ENCODE assay signal across 14 mouse cellular contexts in genomic region chr11:88625063-88625462, GRCm38 (mm10).
DNase-seq lines count a peak whose midpoint lies in the region; ATAC-seq and TF ChIP-seq lines count a peak whose summit lies in the region.
"Had no signal": no experiment of that assay in that cellular context is flagged by ENCODE, and none has a peak within 500 bp of the region (broad histone marks: within the 10 kb centered on the region; RNA-seq: fewer than 3 reads in every experiment).

No protein-coding gene starts in this region.

- TF ChIP-seq CTCF in midbrain, postnatal 0 days (IDR thresholded peaks at IDR 0.05) = no peak

- H3K4me2 ChIP-seq in hindbrain, embryonic 14.5 days (replicated peaks) = no peak overlapping the region
- no peak overlapping the region for H3K4me2 ChIP-seq in midbrain, postnatal 0 days (ENCODE audit: low read depth, low read length, poor library complexity, severe bottlenecking)
- H3K4me2 ChIP-seq in limb, embryonic 14.5 days (replicated peaks; ENCODE audit: low read depth, low read length, severe bottlenecking) = peak overlapping the region; percentile 32
- H3K4me2 ChIP-seq: intestine, embryonic 15.5 days; midbrain, embryonic 13.5 days had no signal

- no peak for TF ChIP-seq POLR2A in limb, embryonic 14.5 days (IDR thresholded peaks at IDR 0.05; ENCODE audit: borderline replicate concordance, extremely low read depth, insufficient read depth, insufficient read length)

- in situ Hi-C loops in ES-E14 (cut with MboI; ENCODE audit: low sequenced_read_pairs in 2 of 2, unreplicated experiment in 2 of 2) = no loop called here

- H3K36me3 ChIP-seq in hindbrain, embryonic 10.5 days = peaks cover 38% of the 10 kb centered on the region
- no peaks in the 10 kb centered on the region for H3K36me3 ChIP-seq in hindbrain, embryonic 14.5 days (replicated peaks; ENCODE audit: control insufficient read depth, insufficient read depth)
- peaks cover 34% of the 10 kb centered on the region for H3K36me3 ChIP-seq in midbrain, embryonic 10.5 days
- H3K36me3 ChIP-seq in midbrain, postnatal 0 days (ENCODE audit: insufficient read depth, low read length) = no peaks in the 10 kb centered on the region
- H3K36me3 ChIP-seq in ES-E14 (ENCODE audit: control insufficient read depth, insufficient read depth, low read length, poor library complexity, severe bottlenecking) = peaks cover 3% of the 10 kb centered on the region; the same call in 1 of the 2 replicates
- H3K36me3 ChIP-seq in limb, embryonic 14.5 days (ENCODE audit: control insufficient read depth, insufficient read depth, low read length) = no peaks in the 10 kb centered on the region
- H3K36me3 ChIP-seq: intestine, embryonic 15.5 days; midbrain, embryonic 13.5 days had no signal

- 92% methylated on average over 14 of the region's 14 CpGs for WGBS in hindbrain, embryonic 10.5 days
- WGBS in hindbrain, embryonic 14.5 days = 71% methylated on average over 14 of the region's 14 CpGs
- 90% methylated on average over 14 of the region's 14 CpGs for WGBS in midbrain, embryonic 10.5 days
- 67% methylated on average over 14 of the region's 14 CpGs for WGBS in midbrain, postnatal 0 days
- WGBS in limb, embryonic 14.5 days = 23% methylated on average over 14 of the region's 14 CpGs

- H3K4me1 ChIP-seq in hindbrain, embryonic 10.5 days (replicated peaks) = peaks cover 99% of the 10 kb centered on the region
- peaks cover 49% of the 10 kb centered on the region for H3K4me1 ChIP-seq in hindbrain, embryonic 14.5 days (replicated peaks; ENCODE audit: control insufficient read depth, insufficient read depth, low read length)
- peaks cover 98% of the 10 kb centered on the region for H3K4me1 ChIP-seq in midbrain, embryonic 10.5 days
- H3K4me1 ChIP-seq in midbrain, postnatal 0 days (ENCODE audit: insufficient read depth, low read length) = 0 out of 2 replicates have a peak, but pooled peaks cover 9% of the 10 kb centered on the region
- H3K4me1 ChIP-seq in ES-E14 (ENCODE audit: control insufficient read depth in 2 of 2, insufficient read depth in 2 of 2, low read length in 2 of 2, poor library complexity in 1 of 2) = peaks cover 33 to 46% of the 10 kb centered on the region in 2 experiments
- peaks cover 42% of the 10 kb centered on the region for H3K4me1 ChIP-seq in limb, embryonic 14.5 days (ENCODE audit: control insufficient read depth, insufficient read depth, low read length)

- H3K27me3 ChIP-seq in hindbrain, embryonic 10.5 days (ENCODE audit: insufficient read depth, poor library complexity, severe bottlenecking) = no peaks in the 10 kb centered on the region
- H3K27me3 ChIP-seq in hindbrain, embryonic 14.5 days (ENCODE audit: control insufficient read depth, insufficient read depth, low read length) = no peaks in the 10 kb centered on the region
- H3K27me3 ChIP-seq in midbrain, embryonic 10.5 days (ENCODE audit: low read depth, poor library complexity, severe bottlenecking) = no peaks in the 10 kb centered on the region
- H3K27me3 ChIP-seq in midbrain, postnatal 0 days (ENCODE audit: insufficient read depth, low read length) = no peaks in the 10 kb centered on the region
- no peaks in the 10 kb centered on the region for H3K27me3 ChIP-seq in limb, embryonic 14.5 days (ENCODE audit: control insufficient read depth, insufficient read depth, low read length)
- H3K27me3 ChIP-seq: intestine, embryonic 15.5 days; midbrain, embryonic 13.5 days had no signal

- no peak overlapping the region for H3K4me3 ChIP-seq in hindbrain, embryonic 10.5 days
- H3K4me3 ChIP-seq in hindbrain, embryonic 14.5 days (replicated peaks; ENCODE audit: low read length) = no peak overlapping the region
- H3K4me3 ChIP-seq in midbrain, embryonic 10.5 days = no peak overlapping the region
- no peak overlapping the region for H3K4me3 ChIP-seq in midbrain, postnatal 0 days (ENCODE audit: low read depth, low read length)
- peak overlapping the region; percentile 11 to 41; a peak in 3 of 4 replicates for H3K4me3 ChIP-seq in ES-E14 (ENCODE audit: insufficient read depth in 1 of 2, low read depth in 1 of 2, low read length in 2 of 2, poor library complexity in 1 of 2, severe bottlenecking in 1 of 2)
- H3K4me3 ChIP-seq in limb, embryonic 14.5 days (replicated peaks; ENCODE audit: low read length) = no peak overlapping the region
- H3K4me3 ChIP-seq: intestine, embryonic 15.5 days; midbrain, embryonic 13.5 days had no signal

- no peak for ATAC-seq in hindbrain, embryonic 14.5 days (ENCODE audit: low FRiP score)
- no peak for ATAC-seq in midbrain, postnatal 0 days (ENCODE audit: low FRiP score)
- ATAC-seq in limb, embryonic 14.5 days (ENCODE audit: low FRiP score, low read depth) = no peak
- ATAC-seq in monocyte, adult 5-6 weeks (replicated peaks; ENCODE audit: insufficient number of reproducible peaks, low FRiP score, low TSS enrichment, poor library complexity, severe bottlenecking) = no peak
- ATAC-seq: intestine, embryonic 15.5 days; liver, postnatal 0 days; midbrain, embryonic 13.5 days had no signal

- no peaks in the 10 kb centered on the region for H3K9me3 ChIP-seq in hindbrain, embryonic 10.5 days
- no peaks in the 10 kb centered on the region for H3K9me3 ChIP-seq in hindbrain, embryonic 14.5 days (ENCODE audit: control insufficient read depth, low read length)
- H3K9me3 ChIP-seq in midbrain, embryonic 10.5 days (replicated peaks) = no peaks in the 10 kb centered on the region
- H3K9me3 ChIP-seq in midbrain, postnatal 0 days (ENCODE audit: low read length) = no peaks in the 10 kb centered on the region
- H3K9me3 ChIP-seq in ES-E14 (ENCODE audit: control insufficient read depth, insufficient read depth, low read depth, low read length) = no peaks in the 10 kb centered on the region
- no peaks in the 10 kb centered on the region for H3K9me3 ChIP-seq in limb, embryonic 14.5 days (ENCODE audit: control insufficient read depth, low read length)
- H3K9me3 ChIP-seq: intestine, embryonic 15.5 days; midbrain, embryonic 13.5 days had no signal

- DNase-seq in hindbrain, embryonic 10.5 days (ENCODE audit: low spot score) = no peak
- DNase-seq in hindbrain, embryonic 14.5 days (ENCODE audit: low spot score) = no peak
- DNase-seq in midbrain, embryonic 10.5 days (ENCODE audit: low spot score) = no peak
- DNase-seq in midbrain, postnatal 0 days (ENCODE audit: low spot score) = no peak
- no peak for DNase-seq in ES-E14 (ENCODE audit: low read depth, low spot score)
- peak; percentile 62 for DNase-seq in limb, embryonic 14.5 days (ENCODE audit: low spot score)
- DNase-seq in cerebellum, adult 11 months = no peak
- DNase-seq: cerebellum, postnatal 25 days; liver, postnatal 0 days; lung, postnatal 4 days; right cerebral cortex, postnatal 25 days had no signal

- peak overlapping the region; percentile 17; the same call in 1 of the 2 replicates for H3K27ac ChIP-seq in hindbrain, embryonic 10.5 days
- H3K27ac ChIP-seq in hindbrain, embryonic 14.5 days = no peak overlapping the region
- H3K27ac ChIP-seq in midbrain, embryonic 10.5 days (replicated peaks) = peak overlapping the region; percentile 42
- no peak overlapping the region for H3K27ac ChIP-seq in midbrain, postnatal 0 days (ENCODE audit: low read depth, low read length)
- peak overlapping the region; percentile 86 for H3K27ac ChIP-seq in ES-E14 (ENCODE audit: insufficient read depth, low read depth, low read length, poor library complexity, severe bottlenecking)
- H3K27ac ChIP-seq in limb, embryonic 14.5 days (replicated peaks; ENCODE audit: low read depth, low read length) = no peak overlapping the region
- H3K27ac ChIP-seq: intestine, embryonic 15.5 days; midbrain, embryonic 13.5 days had no signal

- no peak overlapping the region for H3K9ac ChIP-seq in hindbrain, embryonic 14.5 days
- no peak overlapping the region for H3K9ac ChIP-seq in midbrain, postnatal 0 days (replicated peaks; ENCODE audit: low read length, poor library complexity, severe bottlenecking)
- H3K9ac ChIP-seq in ES-E14 (ENCODE audit: insufficient read depth, low read depth, low read length, poor library complexity, severe bottlenecking) = peak overlapping the region; percentile 52; the same call in 1 of the 2 replicates
- H3K9ac ChIP-seq in limb, embryonic 14.5 days (ENCODE audit: low read depth, low read length, severe bottlenecking) = no peak overlapping the region
- H3K9ac ChIP-seq: intestine, embryonic 15.5 days; liver, postnatal 0 days; midbrain, embryonic 13.5 days had no signal

TF ChIP-seq in ES-E14, 5 proteins besides CTCF, POLR2A, EP300 and RAD21:
- no peak for TF ChIP-seq CHD2 (IDR thresholded peaks at IDR 0.05; ENCODE audit: low read depth, low read length)
- no peak for TF ChIP-seq MAFK (IDR thresholded peaks at IDR 0.05; ENCODE audit: insufficient read depth, low read depth, low read length)
- no peak for TF ChIP-seq ZNF384 (IDR thresholded peaks at IDR 0.05; ENCODE audit: low read depth, low read length)
- no peak for TF ChIP-seq ZC3H11A (IDR thresholded peaks at IDR 0.05; ENCODE audit: borderline replicate concordance, low read depth, low read length)
- TF ChIP-seq HCFC1 (IDR thresholded peaks at IDR 0.05; ENCODE audit: borderline replicate concordance, insufficient read depth, low read length) = no peak

Comparison
In these comparisons a context has a peak if more than half of its experiments do, and no peak if none do; other contexts are left out.
1. H3K27ac ChIP-seq: peak in hindbrain, embryonic 10.5 days (single experiment), midbrain, embryonic 10.5 days (single experiment) and ES-E14 (single experiment); none in hindbrain, embryonic 14.5 days (single experiment), midbrain, postnatal 0 days (single experiment) and limb, embryonic 14.5 days (single experiment).
2. H3K4me3 ChIP-seq: peak in ES-E14 (2 of 2); none in hindbrain, embryonic 10.5 days (single experiment), hindbrain, embryonic 14.5 days (single experiment), midbrain, embryonic 10.5 days (single experiment), midbrain, postnatal 0 days (single experiment) and limb, embryonic 14.5 days (single experiment).